Mouse (Mus musculus) myocyte (in vitro differentiated cells): ENCODE measurements at regions not wholly inside any gene's neighbourhood (a gene's known extent, or its start where the extent isn't known, plus 50 kb on each side); places are given as distances from the start of the nearest gene placed in this dataset.

Experiments used
- CEBPB ChIP-seq: IDR thresholded peaks from 2 replicates; pipeline ENCODE4 v1.6.1; 2011; ENCODE audit warnings: mild to moderate bottlenecking, moderate library complexity; ENCODE audit not compliant: poor library complexity, insufficient read depth, severe bottlenecking
- E2F4 ChIP-seq: IDR thresholded peaks from one replicate; pipeline ENCODE4 v1.6.1; 2011; ENCODE audit warnings: mild to moderate bottlenecking, control low read depth, moderate library complexity; ENCODE audit not compliant: insufficient read depth
- MAX ChIP-seq: IDR thresholded peaks from one replicate; pipeline ENCODE4 v1.6.1; 2011; ENCODE audit warnings: low read depth, mild to moderate bottlenecking, control low read depth
- MYOD1 ChIP-seq, 3 experiments: IDR thresholded peaks; one replicate each; pipeline ENCODE4 v1.6.1; 2011; ENCODE audit warnings: control low read depth in 2 of 3, low read depth in 2 of 3, mild to moderate bottlenecking in 2 of 3, moderate library complexity in 1 of 3; ENCODE audit not compliant: insufficient read length in 2 of 3, control insufficient read depth in 1 of 3
- POLR2A ChIP-seq: IDR thresholded peaks from one replicate; pipeline ENCODE4 v1.6.1; 2011; ENCODE audit warnings: low read depth, mild to moderate bottlenecking, control low read depth, moderate library complexity; ENCODE audit not compliant: insufficient read length
- POLR2AphosphoS2 ChIP-seq: IDR thresholded peaks from one replicate; pipeline ENCODE4 v1.6.1; 2011; ENCODE audit warnings: low read depth, control low read depth; ENCODE audit not compliant: insufficient read length
- REST ChIP-seq: IDR thresholded peaks from one replicate; pipeline ENCODE4 v1.6.1; 2011; ENCODE audit warnings: mild to moderate bottlenecking, control low read depth, moderate library complexity; ENCODE audit not compliant: insufficient read depth, insufficient read length
- TCF12 ChIP-seq: IDR thresholded peaks from one replicate; pipeline ENCODE4 v1.6.1; 2011; ENCODE audit warnings: mild to moderate bottlenecking, control low read depth; ENCODE audit not compliant: poor library complexity, insufficient read depth, severe bottlenecking

- no peak for TF ChIP-seq REST
- no peak for TF ChIP-seq TCF12
- no peak for TF ChIP-seq POLR2A
- TF ChIP-seq MYOD1 (IDR thresholded peaks at IDR 0.05; ENCODE audit: control insufficient read depth in 1 of 3, insufficient read length in 2 of 3, low read depth in 2 of 3): no peak
- TF ChIP-seq POLR2AphosphoS2: no peak
- TF ChIP-seq MAX: no peak
- TF ChIP-seq E2F4: no peak
- TF ChIP-seq CEBPB: no peak
Measured at GRCm38 (mm10) chr10:98572782-98573536, 341.2 kb upstream of the Atp2b1 start.
